Mouse (Mus musculus) CH12.LX (cell line): ENCODE measurements around the gene Mrps35. TPM values are rescaled to one million over a fixed set of nuclear protein-coding genes. Genes with fewer than 3 reads are reported as not detected.
A peak's percentile ranks its signal among the peaks of the same experiment; 100 is the strongest.

ENCODE experiments used
- DNase-seq: peaks from one replicate; pipeline ENCODE4 v3.0.0-alpha.2; 2013; ENCODE audit errors: extremely low read depth
- H3K27ac ChIP-seq: 2 replicates; pipeline ENCODE4 v1.5.1; 2012; ENCODE audit warnings: low read depth, mild to moderate bottlenecking, control low read depth, moderate library complexity; ENCODE audit not compliant: insufficient read depth
- H3K27me3 ChIP-seq: replicated peaks from 2 replicates; pipeline ENCODE3; 2012; ENCODE audit warnings: inconsistent platforms
- H3K36me3 ChIP-seq, 2 experiments: replicated peaks in 1 of 2; 2 replicates each; pipeline versions ENCODE3 to v1.6.1; 2012; ENCODE audit warnings: inconsistent platforms in 1 of 2, low read length in 1 of 2, mild to moderate bottlenecking in 1 of 2, mixed read lengths in 1 of 2, moderate library complexity in 1 of 2; ENCODE audit not compliant: control insufficient read depth in 1 of 2, insufficient read depth in 1 of 2
- H3K4me1 ChIP-seq, 2 experiments: 2 replicates each; pipeline ENCODE4 v1.6.1; 2012; ENCODE audit warnings: inconsistent platforms in 1 of 2, moderate library complexity in 1 of 2; ENCODE audit not compliant: insufficient read depth in 2 of 2, control insufficient read depth in 1 of 2
- H3K4me2 ChIP-seq: 2 replicates; pipeline ENCODE4 v1.6.1; 2012; ENCODE audit warnings: low read depth, mild to moderate bottlenecking, control low read depth; ENCODE audit not compliant: poor library complexity, insufficient read depth, severe bottlenecking
- H3K4me3 ChIP-seq, 3 experiments: fragments of 150-350 bp in 1 of 3; sonication (generic) in 1 of 3; replicated peaks in 1 of 3; 2 replicates each; pipeline versions ENCODE3 to v1.5.1; 2011 to 2012; ENCODE audit warnings: low read depth in 2 of 3, low read length in 2 of 3, mild to moderate bottlenecking in 2 of 3, moderate library complexity in 2 of 3, control low read depth in 1 of 3, improper control_type of control experiment in 1 of 3, inconsistent platforms in 1 of 3, mixed read lengths in 1 of 3; ENCODE audit not compliant: poor library complexity in 1 of 3
- H3K79me2 ChIP-seq: replicated peaks from 2 replicates; pipeline ENCODE4 v1.6.1; 2012; ENCODE audit warnings: mild to moderate bottlenecking, moderate library complexity; ENCODE audit not compliant: control insufficient read depth, poor library complexity, insufficient read depth, severe bottlenecking; ENCODE audit errors: extremely low read depth
- H3K9ac ChIP-seq: 2 replicates; pipeline ENCODE4 v1.6.1; 2012; ENCODE audit warnings: low read depth, mild to moderate bottlenecking, control low read depth, moderate library complexity; ENCODE audit not compliant: insufficient read depth
- H3K9me3 ChIP-seq: replicated peaks from 2 replicates; pipeline ENCODE3; 2012; ENCODE audit warnings: low read length, inconsistent platforms, mixed read lengths
- BHLHE40 ChIP-seq: IDR thresholded peaks from 2 replicates; pipeline ENCODE4 v1.6.1; 2011; ENCODE audit warnings: mild to moderate bottlenecking, low read depth, low read length, improper control_type of control experiment
- CHD1 ChIP-seq: IDR thresholded peaks from 2 replicates; pipeline ENCODE4 v1.6.1; 2012; ENCODE audit warnings: low read depth, low read length, improper control_type of control experiment, inconsistent platforms
- CTCF ChIP-seq, 2 experiments: IDR thresholded peaks in 1 of 2; conservative IDR thresholded peaks in 1 of 2; 2 replicates each; pipeline ENCODE4 v1.5.1; 2011 to 2012; ENCODE audit warnings: low read depth in 2 of 2, low read length in 2 of 2, improper control_type of control experiment in 1 of 2, inconsistent platforms in 1 of 2, mild to moderate bottlenecking in 1 of 2, moderate library complexity in 1 of 2
- E2F4 ChIP-seq: IDR thresholded peaks from 2 replicates; pipeline ENCODE4 v1.6.1; 2011; ENCODE audit warnings: low read depth, low read length, improper control_type of control experiment; ENCODE audit not compliant: insufficient replicate concordance
- EP300 ChIP-seq: IDR thresholded peaks from 2 replicates; pipeline ENCODE4 v1.6.1; 2011; ENCODE audit warnings: low read length, improper control_type of control experiment
- GABPA ChIP-seq: IDR thresholded peaks from 2 replicates; pipeline ENCODE4 v1.6.1; 2012; ENCODE audit warnings: low read depth, low read length, improper control_type of control experiment, inconsistent platforms; ENCODE audit not compliant: insufficient replicate concordance
- HCFC1 ChIP-seq: IDR thresholded peaks from 2 replicates; pipeline ENCODE4 v1.6.1; 2012; ENCODE audit warnings: low read depth, mild to moderate bottlenecking, inconsistent platforms, low read length, improper control_type of control experiment
- JUN ChIP-seq: IDR thresholded peaks from 2 replicates; pipeline ENCODE4 v1.6.1; 2011; ENCODE audit warnings: low read depth, mild to moderate bottlenecking, low read length, improper control_type of control experiment, moderate library complexity; ENCODE audit not compliant: insufficient read depth
- JUND ChIP-seq: conservative IDR thresholded peaks from 2 replicates; pipeline ENCODE4 v1.6.1; 2011; ENCODE audit warnings: low read depth, low read length, improper control_type of control experiment
- MAZ ChIP-seq: IDR thresholded peaks from 2 replicates; pipeline ENCODE4 v1.6.1; 2012; ENCODE audit warnings: low read depth, mild to moderate bottlenecking, inconsistent platforms, low read length, improper control_type of control experiment, moderate library complexity
- MEF2A ChIP-seq: IDR thresholded peaks from 2 replicates; pipeline ENCODE4 v1.6.1; 2014; ENCODE audit warnings: low read depth, mild to moderate bottlenecking, inconsistent platforms, low read length, improper control_type of control experiment, borderline replicate concordance
- MXI1 ChIP-seq: IDR thresholded peaks from 2 replicates; pipeline ENCODE4 v1.6.1; 2011; ENCODE audit warnings: mild to moderate bottlenecking, low read depth, low read length, improper control_type of control experiment
- MYC ChIP-seq: IDR thresholded peaks from 2 replicates; pipeline ENCODE4 v1.6.1; 2011; ENCODE audit warnings: low read depth, mild to moderate bottlenecking, improper control_type of control experiment, low read length
- NELFE ChIP-seq: IDR thresholded peaks from 2 replicates; pipeline ENCODE4 v1.6.1; 2011; ENCODE audit warnings: low read depth, low read length, improper control_type of control experiment
- PAX5 ChIP-seq: IDR thresholded peaks from 2 replicates; pipeline ENCODE4 v1.6.1; 2012; ENCODE audit warnings: low read length, inconsistent platforms, mixed read lengths
- POLR2A ChIP-seq: IDR thresholded peaks from 2 replicates; pipeline ENCODE4 v1.6.1; 2011; ENCODE audit warnings: low read depth, mild to moderate bottlenecking, improper control_type of control experiment, low read length
- POLR2AphosphoS2 ChIP-seq: IDR thresholded peaks from 2 replicates; pipeline ENCODE4 v1.6.1; 2011; ENCODE audit warnings: low read depth, low read length, improper control_type of control experiment
- RAD21 ChIP-seq: IDR thresholded peaks from 2 replicates; pipeline ENCODE4 v1.6.1; 2011; ENCODE audit warnings: low read depth, mild to moderate bottlenecking, low read length, improper control_type of control experiment, moderate library complexity
- SMC3 ChIP-seq: IDR thresholded peaks from 2 replicates; pipeline ENCODE4 v1.6.1; 2011; ENCODE audit warnings: low read depth, low read length, improper control_type of control experiment
- TBP ChIP-seq: conservative IDR thresholded peaks from 2 replicates; pipeline ENCODE4 v1.6.1; 2011; ENCODE audit warnings: low read depth, low read length, improper control_type of control experiment
- TCF12 ChIP-seq: IDR thresholded peaks from 2 replicates; pipeline ENCODE4 v1.6.1; 2014; ENCODE audit warnings: low read depth, mild to moderate bottlenecking, inconsistent platforms, low read length, improper control_type of control experiment
- USF1 ChIP-seq: IDR thresholded peaks from 2 replicates; pipeline ENCODE4 v1.6.1; 2014; ENCODE audit warnings: low read depth, mild to moderate bottlenecking, inconsistent platforms, low read length, improper control_type of control experiment
- ZC3H11A ChIP-seq: IDR thresholded peaks from 2 replicates; pipeline ENCODE4 v1.6.1; 2012; ENCODE audit warnings: low read depth, mild to moderate bottlenecking, inconsistent platforms, low read length, improper control_type of control experiment
- ZKSCAN1 ChIP-seq: IDR thresholded peaks from 2 replicates; pipeline ENCODE4 v1.6.1; 2012; ENCODE audit warnings: low read depth, inconsistent platforms, low read length, improper control_type of control experiment, borderline replicate concordance
- ZMIZ1 ChIP-seq: IDR thresholded peaks from 2 replicates; pipeline ENCODE4 v1.6.1; 2012; ENCODE audit warnings: low read depth, mild to moderate bottlenecking, inconsistent platforms, low read length, improper control_type of control experiment
- ZNF384 ChIP-seq: IDR thresholded peaks from 2 replicates; pipeline ENCODE4 v1.6.1; 2012; ENCODE audit warnings: low read depth, low read length, improper control_type of control experiment, inconsistent platforms
- dilution Hi-C: fragments of 300-500 bp; cut with MboI; formaldehyde crosslinking; loops from 2 replicates; pipeline ENCODE4 v1.14.3; 2020; ENCODE audit warnings: low sequenced_read_pairs; ENCODE audit not compliant: extremely low pct_unique_long_range_greater_than_20kb, extremely low pct_ligation_motif_present
- in situ Hi-C: fragments of 300-500 bp; cut with MboI; formaldehyde crosslinking; loops from 3 replicates; pipeline ENCODE4 v1.14.3; 2019; ENCODE audit warnings: low sequenced_read_pairs, low pct_ligation_motif_present, low pct_unique_long_range_greater_than_20kb, mixed read lengths
- polyA plus RNA-seq: library from polyadenylated mRNA; unstranded; fragments of >175 nt; gene quantifications from 2 replicates; pipeline ENCODE4 v1.2.1, GENCODE M21; 2012; ENCODE audit warnings: low read depth; ENCODE audit not compliant: insufficient read length
- total RNA-seq, 2 experiments: library from RNA; depleted of rRNA; stranded (reverse); fragments of 300-350 nt in 1 of 2; fragments of >200 nt in 1 of 2; gene quantifications; 2 replicates each; pipeline ENCODE4 v1.2.3; 2012 to 2014

The Mrps35 gene
- total and polyA plus RNA-seq, 3 experiments = 36.6 to 141 (median 84.2) TPM

DNA sequence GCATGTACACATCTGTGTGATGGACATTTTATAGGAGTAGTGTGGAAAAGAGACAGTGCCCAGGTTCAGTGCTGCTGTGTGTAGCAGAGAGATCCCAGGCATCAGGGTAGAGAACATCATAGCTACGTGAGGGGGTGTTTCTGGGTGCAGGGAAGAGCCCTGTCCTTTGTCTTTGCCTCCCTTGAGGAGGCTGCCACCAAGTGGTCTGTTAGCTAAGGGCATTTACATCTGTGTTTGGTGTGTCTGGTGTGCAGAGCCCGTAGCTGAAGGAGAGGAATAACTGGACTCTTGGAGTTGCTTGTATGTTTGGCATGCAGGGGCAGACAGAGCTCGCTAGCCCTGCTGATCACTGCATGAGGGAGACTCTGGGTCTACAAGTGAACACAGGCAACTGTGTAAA is 59.7 kb downstream of the Mrps35 start:
- TF ChIP-seq SMC3 = peak; percentile 58
- TF ChIP-seq E2F4 = no peak
- TF ChIP-seq RAD21 = peak; percentile 65
- TF ChIP-seq CTCF (conservative IDR thresholded peaks at IDR 0.05 in 1 of 2, IDR thresholded peaks at IDR 0.05 in 1 of 2; ENCODE audit: low read depth in 2 of 2, low read length in 2 of 2) = peak in 1 of 2 experiments; percentile 57; a peak in 2 of 4 replicates
- Histone ChIP-seq H3K27ac (no peak overlapping the region), H3K4me3 (no peak overlapping the region), H3K4me1 (peaks cover 12 to 42% of the 10 kb centered on the region in 2 experiments), H3K9me3 (no peaks in the 10 kb centered on the region), H3K79me2 (peaks cover 32% of the 10 kb centered on the region), H3K27me3 (no peaks in the 10 kb centered on the region), H3K4me2 (no peak overlapping the region), H3K9ac (no peak overlapping the region), H3K36me3 (peaks cover 57 to 72% of the 10 kb centered on the region in 2 experiments)
- in situ Hi-C loops = no loop called here
- dilution Hi-C loops = no loop called here
- DNase-seq = peak; percentile 30

DNA sequence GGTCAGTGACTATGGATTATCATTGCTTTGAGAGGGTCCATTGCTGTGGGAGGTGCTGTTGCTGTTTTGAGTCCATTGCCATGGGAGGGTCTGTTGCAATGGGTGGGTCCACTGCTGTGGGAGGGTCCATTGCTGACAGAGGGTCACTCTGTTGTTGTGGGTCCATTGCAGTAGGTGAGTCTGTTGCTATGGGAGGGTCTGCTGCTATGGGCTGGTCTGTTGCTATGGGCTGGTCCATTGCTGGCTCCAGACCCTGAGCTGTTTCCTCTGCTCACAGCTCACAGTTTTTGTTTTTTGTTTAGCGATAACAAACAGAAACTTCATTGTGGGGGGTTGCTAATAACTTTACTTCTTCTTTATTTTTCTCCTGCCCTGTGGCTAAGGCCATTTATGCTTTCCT is 63.0 kb downstream of the Mrps35 start:
- Histone ChIP-seq H3K27ac (no peak overlapping the region), H3K9me3 (no peaks in the 10 kb centered on the region), H3K4me2 (no peak overlapping the region), H3K9ac (no peak overlapping the region), H3K27me3 (no peaks in the 10 kb centered on the region)
- in situ Hi-C loops = no loop called here
- DNase-seq = no peak
- TF ChIP-seq JUND (no peak), EP300 (no peak), ZNF384 (no peak), HCFC1 (no peak), ZMIZ1 (no peak), E2F4 (no peak), TCF12 (no peak), ZC3H11A (no peak), CHD1 (no peak)
- TF ChIP-seq, all 38 proteins: peak for 0
- H3K4me1 ChIP-seq = peaks cover 0 to 9% of the 10 kb centered on the region in 2 experiments; a peak in 2 of 4 replicates
- H3K79me2 ChIP-seq = peaks cover 4% of the 10 kb centered on the region
- peaks cover 75 to 86% of the 10 kb centered on the region in 2 experiments for H3K36me3 ChIP-seq
- dilution Hi-C loops = no loop called here
- no peak overlapping the region for H3K4me3 ChIP-seq

DNA sequence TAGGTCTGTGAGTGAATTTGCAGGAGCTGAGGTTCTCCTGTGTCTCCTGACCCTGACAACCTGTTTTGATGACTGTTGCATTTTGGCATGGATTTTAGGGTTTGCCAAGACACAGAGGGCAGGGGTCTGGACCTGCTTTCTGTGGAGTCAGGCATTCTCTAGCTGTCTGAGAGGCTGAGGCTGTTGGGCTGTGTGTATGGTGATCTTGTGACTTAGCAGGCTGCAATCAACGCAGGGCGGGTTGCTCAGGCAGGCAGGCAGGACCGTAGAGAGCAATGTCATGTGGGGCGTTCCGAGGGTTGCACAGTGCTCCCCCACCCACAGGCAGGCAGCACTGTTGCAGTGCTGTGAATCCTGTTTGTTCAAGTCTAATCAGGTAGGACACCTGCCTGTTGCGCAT is 64.2 kb downstream of the Mrps35 start:
- Histone ChIP-seq H3K27me3 (no peaks in the 10 kb centered on the region), H3K79me2 (peaks cover 4% of the 10 kb centered on the region), H3K4me2 (no peak overlapping the region), H3K4me3 (no peak overlapping the region), H3K36me3 (peaks cover 70 to 85% of the 10 kb centered on the region in 2 experiments), H3K4me1 (peaks cover 0 to 8% of the 10 kb centered on the region in 2 experiments; a peak in 2 of 4 replicates)
- dilution Hi-C loops = no loop called here
- TF ChIP-seq BHLHE40 = no peak
- no peak for TF ChIP-seq TBP
- TF ChIP-seq POLR2A = no peak
- no peak for TF ChIP-seq JUN
- TF ChIP-seq NELFE = no peak
- TF ChIP-seq MEF2A = no peak
- no peak for TF ChIP-seq CHD1
- no peak for TF ChIP-seq USF1
- TF ChIP-seq POLR2AphosphoS2 = no peak
- no peak for TF ChIP-seq ZC3H11A
- TF ChIP-seq ZMIZ1 = no peak
- TF ChIP-seq ZKSCAN1 = no peak
- no peak for TF ChIP-seq CTCF (conservative IDR thresholded peaks at IDR 0.05 in 1 of 2, IDR thresholded peaks at IDR 0.05 in 1 of 2; ENCODE audit: low read depth in 2 of 2, low read length in 2 of 2)
- no peak for TF ChIP-seq MXI1
- TF ChIP-seq PAX5 = no peak
- TF ChIP-seq MYC = no peak
- TF ChIP-seq ZNF384 = no peak
- TF ChIP-seq MAZ = no peak
- TF ChIP-seq GABPA = no peak
- TF ChIP-seq, all 38 proteins: peak for 0
- no peak for DNase-seq
- Histone ChIP-seq H3K9ac (no peak overlapping the region), H3K27ac (no peak overlapping the region), H3K9me3 (no peaks in the 10 kb centered on the region)
- in situ Hi-C loops = no loop called here
